Mouse (Mus musculus) intestine, embryonic 16.5 days (tissue): ENCODE data around the gene Bbs9. TPM values are rescaled to one million over a fixed set of nuclear protein-coding genes. Genes with fewer than 3 reads are reported as not detected.

Experiments
- ATAC-seq: fragments of 200-750 bp; cut with Nextera tagmentation; 2 replicates; pipeline ENCODE4 v1.8.0; 2017; ENCODE audit warnings: moderate TSS enrichment, moderate library complexity
- H3K27ac ChIP-seq: fragments of 300-500 bp; sonication (generic); 2 replicates; pipeline ENCODE4 v1.5.1; 2014; ENCODE audit warnings: mild to moderate bottlenecking, low read length
- H3K27me3 ChIP-seq: fragments of 300-500 bp; sonication (generic); replicated peaks from 2 replicates; pipeline ENCODE4 v1.6.1; 2014; ENCODE audit warnings: low read length, control low read depth, mixed read lengths; ENCODE audit not compliant: control insufficient read depth, insufficient read depth
- H3K36me3 ChIP-seq: fragments of 300-500 bp; sonication (generic); 2 replicates; pipeline ENCODE4 v1.6.1; 2014; ENCODE audit warnings: low read length, control low read depth; ENCODE audit not compliant: control insufficient read depth, insufficient read depth
- H3K4me1 ChIP-seq: fragments of 300-500 bp; sonication (generic); 2 replicates; pipeline ENCODE4 v1.6.1; 2014; ENCODE audit warnings: low read length, control low read depth, mixed read lengths; ENCODE audit not compliant: control insufficient read depth, insufficient read depth
- H3K4me2 ChIP-seq: fragments of 300-500 bp; sonication (generic); 2 replicates; pipeline ENCODE4 v1.6.1; 2014; ENCODE audit warnings: low read depth, low read length, control low read depth
- H3K4me3 ChIP-seq: fragments of 300-500 bp; sonication (generic); 2 replicates; pipeline ENCODE4 v1.5.1; 2014; ENCODE audit warnings: mild to moderate bottlenecking, low read length
- H3K9ac ChIP-seq: fragments of 300-500 bp; sonication (generic); 2 replicates; pipeline ENCODE4 v1.6.1; 2014; ENCODE audit warnings: low read depth, low read length
- H3K9me3 ChIP-seq: fragments of 300-500 bp; sonication (generic); 2 replicates; pipeline ENCODE4 v1.6.1; 2016; ENCODE audit warnings: low read length, control low read depth; ENCODE audit not compliant: control insufficient read depth
- WGBS: fragments of 180-500 bp; shearing (Covaris S2); extraction: QIAGEN DNeasy Blood & Tissue Kit; methylation state at CpG from one replicate; pipeline ENCODE4 v1.1.7; 2014; 5-methylcytosine and 5-hydroxymethylcytosine counted together
- polyA plus RNA-seq: library from polyadenylated mRNA; unstranded; fragments of >200 nt; fragmentation: Nextera tagmentation; extraction: Ambion mirVana; gene quantifications from 2 replicates; pipeline ENCODE4 v1.2.1, GENCODE M21; 2015

The Bbs9 gene
- polyA plus RNA-seq, 1 experiment from 2014 or later: 12.6 TPM

DNA sequence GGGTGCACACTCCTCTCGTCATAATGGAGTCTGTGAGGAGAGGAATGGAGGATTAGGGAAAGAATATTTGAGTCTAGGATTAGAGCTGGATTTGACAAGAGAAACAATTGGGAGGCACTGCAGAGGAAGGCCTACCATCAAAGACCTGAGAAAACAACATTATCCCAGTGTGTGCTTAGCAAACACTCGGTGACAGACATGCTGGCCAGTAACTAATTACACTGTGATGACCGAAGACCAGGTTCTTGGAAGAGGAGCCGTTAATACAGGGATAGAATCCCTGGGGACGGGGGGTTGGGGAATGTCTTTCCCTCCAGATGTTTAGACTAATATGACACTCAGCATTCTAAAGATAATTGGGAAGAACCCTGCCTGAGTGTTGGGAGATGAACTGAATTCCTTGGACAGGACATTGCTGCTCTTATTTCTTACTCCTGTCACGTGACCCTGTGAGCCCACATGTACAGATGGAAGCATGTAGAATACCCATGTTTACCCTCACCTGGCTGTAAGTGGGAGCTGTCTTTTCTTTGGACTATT is 345.2 kb downstream of the Bbs9 start:
- H3K27ac ChIP-seq: no peak overlapping the region
- H3K9me3 ChIP-seq: no peaks in the 10 kb centered on the region
- no peak for ATAC-seq
- no peaks in the 10 kb centered on the region for H3K36me3 ChIP-seq
- H3K4me2 ChIP-seq: no peak overlapping the region
- H3K4me1 ChIP-seq: no peaks in the 10 kb centered on the region
- no peaks in the 10 kb centered on the region for H3K27me3 ChIP-seq
- WGBS: 32% methylated on average over 6 of the region's 6 CpGs
- H3K4me3 ChIP-seq: no peak overlapping the region
- no peak overlapping the region for H3K9ac ChIP-seq

DNA sequence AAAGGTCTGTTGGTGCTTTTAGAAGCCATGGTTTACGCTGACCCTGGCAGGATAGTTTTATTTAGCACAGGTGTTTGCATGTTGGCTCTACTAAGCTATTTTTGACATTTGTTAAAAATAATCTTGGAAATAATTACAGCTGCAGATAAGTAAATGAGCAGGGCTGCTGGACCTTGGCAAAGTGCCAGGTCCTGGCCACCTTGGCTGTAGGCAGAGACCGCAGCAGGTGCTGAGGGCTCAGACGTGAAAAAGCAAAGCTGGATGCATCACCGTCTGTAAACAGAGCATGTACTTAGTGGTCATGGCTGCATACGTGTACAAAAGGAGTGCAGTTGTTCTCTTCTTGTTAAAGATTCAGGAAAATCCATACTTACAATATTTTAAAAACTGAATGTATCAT is 347.3 kb downstream of the Bbs9 start:
- peak; percentile 77; the same call in 1 of the 2 replicates for ATAC-seq
- Histone ChIP-seq H3K9ac (no peak overlapping the region), H3K9me3 (no peaks in the 10 kb centered on the region), H3K27ac (no peak overlapping the region), H3K27me3 (no peaks in the 10 kb centered on the region), H3K4me1 (no peaks in the 10 kb centered on the region), H3K36me3 (no peaks in the 10 kb centered on the region), H3K4me2 (no peak overlapping the region), H3K4me3 (no peak overlapping the region)
- WGBS: 46% methylated on average over 5 of the region's 5 CpGs

GRCm38 (mm10) chr9:22823856-22824255 is 348.3 kb downstream of the Bbs9 start:
- Histone ChIP-seq H3K27ac (no peak overlapping the region), H3K36me3 (no peaks in the 10 kb centered on the region)
- WGBS: 77% methylated on average over 3 of the region's 3 CpGs

DNA sequence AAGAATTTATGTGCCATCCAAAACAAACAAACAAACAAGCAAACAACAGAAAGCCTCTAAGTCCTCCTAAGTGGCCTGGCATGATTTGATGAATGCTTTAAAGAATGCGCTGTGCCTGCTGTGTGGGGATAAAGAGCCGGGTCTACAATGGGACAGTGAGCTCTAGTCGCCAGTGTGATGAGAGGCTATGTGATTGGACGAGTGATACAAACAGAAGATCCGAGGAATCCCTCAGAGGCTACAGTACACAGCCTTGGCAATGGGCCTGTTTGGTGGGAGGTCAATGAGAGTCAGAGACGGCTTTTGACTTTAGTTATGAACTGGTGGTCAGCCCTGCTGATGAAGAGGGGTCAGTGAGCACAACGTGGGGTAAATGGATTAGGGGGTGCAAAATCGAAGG is 349.4 kb downstream of the Bbs9 start:
- no peak for ATAC-seq
- WGBS: 64% methylated on average over 8 of the region's 8 CpGs
- H3K9me3 ChIP-seq: no peaks in the 10 kb centered on the region

More at GRCm38 (mm10) chr9:22823856-22824255, 348.3 kb downstream of the Bbs9 start:
- Histone ChIP-seq H3K4me1 (no peaks in the 10 kb centered on the region), H3K9me3 (no peaks in the 10 kb centered on the region), H3K4me2 (no peak overlapping the region), H3K9ac (no peak overlapping the region), H3K27me3 (no peaks in the 10 kb centered on the region), H3K4me3 (no peak overlapping the region)
- no peak for ATAC-seq

DNA sequence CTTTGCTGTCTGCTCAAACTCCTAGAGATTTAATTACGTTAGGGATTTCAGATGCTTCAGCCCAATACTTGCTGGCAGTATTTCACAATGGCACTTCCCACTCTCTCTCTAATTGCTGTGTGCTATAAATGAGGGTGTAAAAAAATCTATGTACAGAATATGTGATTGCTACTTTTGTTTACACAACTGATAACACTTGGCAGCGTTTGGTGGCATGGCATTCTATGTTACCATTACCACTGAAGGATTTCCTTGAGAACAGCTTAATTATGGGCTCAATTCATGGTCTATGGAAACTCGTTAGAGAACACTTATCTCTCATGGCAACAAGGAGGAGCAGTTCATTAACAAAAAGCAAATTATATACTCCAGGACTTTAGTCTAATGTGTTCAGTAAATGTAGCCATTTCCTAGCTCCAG is 351.1 kb downstream of the Bbs9 start:
- H3K4me2 ChIP-seq: no peak overlapping the region
- H3K9me3 ChIP-seq: no peaks in the 10 kb centered on the region
- WGBS: 48% methylated on average over 3 of the region's 3 CpGs
- H3K4me1 ChIP-seq: no peaks in the 10 kb centered on the region
- no peak overlapping the region for H3K27ac ChIP-seq
- no peaks in the 10 kb centered on the region for H3K27me3 ChIP-seq
- no peaks in the 10 kb centered on the region for H3K36me3 ChIP-seq
- H3K4me3 ChIP-seq: no peak overlapping the region
- no peak for ATAC-seq
- H3K9ac ChIP-seq: no peak overlapping the region

More for the DNA sequence above, 349.4 kb downstream of the Bbs9 start:
- Histone ChIP-seq H3K27ac (no peak overlapping the region), H3K4me2 (no peak overlapping the region), H3K27me3 (no peaks in the 10 kb centered on the region), H3K9ac (no peak overlapping the region), H3K4me1 (no peaks in the 10 kb centered on the region), H3K4me3 (no peak overlapping the region), H3K36me3 (no peaks in the 10 kb centered on the region)

DNA sequence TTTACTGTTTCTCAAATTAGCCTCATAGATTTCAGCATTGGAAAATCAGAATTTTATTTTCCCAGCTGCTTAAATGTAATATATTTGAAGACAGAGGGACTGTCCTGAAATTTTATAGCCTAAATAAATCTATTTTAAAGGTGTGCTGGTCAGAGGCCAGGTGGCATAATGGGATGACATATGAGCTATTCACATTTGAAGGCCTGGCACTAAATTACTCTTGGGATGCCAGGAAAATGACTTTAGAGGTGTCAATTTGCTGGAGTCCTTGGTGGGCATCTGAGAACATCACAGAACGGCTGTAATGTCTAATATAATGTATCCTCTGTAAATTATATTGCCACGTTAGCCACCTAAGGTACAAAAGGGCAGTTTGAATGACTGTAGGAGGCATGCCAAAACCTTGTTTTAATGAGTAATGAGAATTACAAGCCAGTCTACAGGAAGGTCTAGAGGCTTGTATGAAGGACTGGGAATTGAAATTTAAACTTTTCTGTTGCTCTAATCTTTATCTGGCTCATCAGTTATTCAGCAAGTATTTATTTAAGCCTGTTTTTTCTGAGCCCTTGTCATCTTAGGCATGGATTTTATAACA is 351.8 kb downstream of the Bbs9 start:
- Histone ChIP-seq H3K9me3 (no peaks in the 10 kb centered on the region), H3K36me3 (no peaks in the 10 kb centered on the region), H3K4me2 (no peak overlapping the region), H3K4me3 (no peak overlapping the region), H3K27me3 (no peaks in the 10 kb centered on the region), H3K27ac (no peak overlapping the region), H3K4me1 (no peaks in the 10 kb centered on the region), H3K9ac (no peak overlapping the region)
- 37% methylated on average over 2 of the region's 2 CpGs for WGBS
- ATAC-seq: no peak

DNA sequence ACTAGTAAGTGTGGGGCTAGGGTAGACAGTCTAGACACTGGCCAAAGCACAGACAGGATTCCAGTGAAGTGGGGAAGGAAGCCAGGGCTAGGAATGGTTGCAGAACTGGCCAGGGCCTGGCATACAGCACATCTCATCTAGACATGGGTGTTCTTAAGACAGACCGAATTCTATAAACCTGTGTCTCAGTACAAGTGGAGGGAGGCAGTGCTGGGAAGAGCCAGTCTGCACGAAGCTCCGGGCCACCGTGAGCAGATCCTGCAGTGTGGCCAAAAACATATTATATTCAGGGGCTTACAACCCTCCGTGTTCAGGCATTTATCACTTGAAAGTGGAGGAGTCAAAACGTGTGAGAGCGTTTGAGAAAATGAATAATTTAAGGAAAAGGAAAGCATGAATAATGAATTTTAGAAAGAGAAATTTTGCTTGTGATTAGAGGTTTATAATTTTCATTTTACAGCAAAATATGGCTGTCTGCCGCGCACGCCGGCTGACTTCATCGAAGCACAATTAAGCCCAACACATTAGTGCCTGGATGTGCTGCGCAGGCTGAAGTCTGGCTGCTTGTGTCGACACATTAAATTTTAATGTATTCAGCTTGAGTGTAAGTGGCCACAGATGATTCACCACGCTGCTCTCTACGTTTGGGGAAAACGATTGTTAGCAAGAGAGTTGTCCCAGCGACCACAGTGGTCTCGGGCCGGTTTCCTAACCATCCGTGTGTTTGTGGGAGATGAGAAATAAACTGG is 353.9 kb downstream of the Bbs9 start:
- WGBS: 85% methylated on average over 21 of the region's 21 CpGs

DNA sequence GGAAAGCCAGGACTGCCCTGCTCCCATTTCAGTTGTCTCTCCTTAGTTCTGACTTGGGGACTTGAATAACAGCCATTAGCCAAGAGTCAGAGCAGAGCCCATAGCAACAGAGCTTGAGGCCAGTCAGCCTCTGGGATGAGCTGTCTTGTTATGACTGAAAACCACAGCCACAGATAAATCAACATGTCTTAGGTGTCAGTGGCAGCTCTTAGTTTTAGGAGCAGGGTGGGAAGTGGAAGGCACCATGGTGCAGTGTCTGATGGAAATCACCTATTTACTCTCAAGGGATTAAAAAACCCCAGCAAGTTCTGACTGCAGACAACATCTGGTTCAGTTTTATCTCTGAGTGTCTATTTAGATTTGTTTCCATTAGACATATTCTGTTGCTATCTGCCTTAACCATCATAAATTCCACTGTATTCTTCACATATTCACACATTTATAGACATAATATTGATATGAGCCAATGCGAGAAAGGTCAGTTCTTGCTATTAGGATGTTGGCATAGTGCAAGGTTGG is 359.5 kb downstream of the Bbs9 start:
- Histone ChIP-seq H3K36me3 (no peaks in the 10 kb centered on the region), H3K27me3 (no peaks in the 10 kb centered on the region), H3K9ac (no peak overlapping the region), H3K9me3 (no peaks in the 10 kb centered on the region), H3K4me2 (no peak overlapping the region), H3K4me3 (no peak overlapping the region), H3K4me1 (0 out of 2 replicates have a peak, but pooled peaks cover 2% of the 10 kb centered on the region), H3K27ac (no peak overlapping the region)
- WGBS: 93% methylated on average over 1 of the region's 1 CpGs
- ATAC-seq: no peak

More for the DNA sequence above, 353.9 kb downstream of the Bbs9 start:
- no peaks in the 10 kb centered on the region for H3K27me3 ChIP-seq
- no peak overlapping the region for H3K27ac ChIP-seq
- no peaks in the 10 kb centered on the region for H3K36me3 ChIP-seq
- H3K4me3 ChIP-seq: no peak overlapping the region
- H3K4me1 ChIP-seq: no peaks in the 10 kb centered on the region
- ATAC-seq: no peak
- H3K9me3 ChIP-seq: no peaks in the 10 kb centered on the region
- no peak overlapping the region for H3K4me2 ChIP-seq
- no peak overlapping the region for H3K9ac ChIP-seq

- no peak for ATAC-seq
- H3K9me3 ChIP-seq: no peaks in the 10 kb centered on the region
- no peak overlapping the region for H3K4me2 ChIP-seq
- no peak overlapping the region for H3K4me3 ChIP-seq
- no peaks in the 10 kb centered on the region for H3K27me3 ChIP-seq
- no peak overlapping the region for H3K9ac ChIP-seq
- H3K36me3 ChIP-seq: no peaks in the 10 kb centered on the region
- WGBS: 60% methylated on average over 6 of the region's 6 CpGs
- no peak overlapping the region for H3K27ac ChIP-seq
- H3K4me1 ChIP-seq: 0 out of 2 replicates have a peak, but pooled peaks cover 2% of the 10 kb centered on the region
Measured at GRCm38 (mm10) chr9:22837000-22837399, 361.5 kb downstream of the Bbs9 start.
